Mouse (Mus musculus): ENCODE results near the gene Hyls1. TPM values are rescaled to one million over a fixed set of nuclear protein-coding genes. Genes with fewer than 3 reads are reported as not detected.

Hyls1 gene
- polyA plus RNA-seq, 1 experiment, result 7.7 TPM

- WGBS, result 1% methylated on average over 59 of the region's 59 CpGs
- peak; percentile 89 to 92 for DNase-seq
- TF ChIP-seq CTCF (IDR thresholded peaks at IDR 0.05; ENCODE audit: borderline replicate concordance, insufficient read depth, low read depth, low read length) (no peak), POLR2A (IDR thresholded peaks at IDR 0.05; ENCODE audit: borderline replicate concordance, insufficient read depth, low read length) (peak; percentile 62; the same call in 1 of the 2 replicates)
- Histone ChIP-seq H3K27me3 (ENCODE audit: control insufficient read depth, insufficient read depth, low read length) (no peaks in the 10 kb centered on the region), H3K4me3 (replicated peaks; ENCODE audit: insufficient read depth, low read depth, low read length) (peak within 1 kb of the TSS; percentile 90), H3K4me1 (ENCODE audit: control insufficient read depth, insufficient read depth, low read length) (no peaks in the 10 kb centered on the region), H3K27ac (ENCODE audit: insufficient read depth, low read length) (peak within 1 kb of the TSS; percentile 23)
Observed at GRCm38 (mm10) chr9:35558257-35559008, 11.8 kb downstream of the Hyls1 start, which contains the start of the genes Ddx25 and Pus3. Ddx25 (minus strand) TSS chr9:35558528. Pus3 (plus strand) TSS chr9:35558595.

- TF ChIP-seq CTCF (IDR thresholded peaks at IDR 0.05; ENCODE audit: borderline replicate concordance, insufficient read depth, low read depth, low read length), result no peak
- Histone ChIP-seq H3K4me3 (replicated peaks; ENCODE audit: insufficient read depth, low read depth, low read length) (no peak overlapping the region), H3K27ac (ENCODE audit: insufficient read depth, low read length) (no peak overlapping the region), H3K27me3 (ENCODE audit: control insufficient read depth, insufficient read depth, low read length) (no peaks in the 10 kb centered on the region), H3K4me1 (ENCODE audit: control insufficient read depth, insufficient read depth, low read length) (no peaks in the 10 kb centered on the region)
- WGBS, result 81% methylated on average over 12 of the region's 12 CpGs
- DNase-seq, result no peak
Observed at GRCm38 (mm10) chr9:35556494-35557102, 13.6 kb downstream of the Hyls1 start.

- WGBS, result 86% methylated on average over 9 of the region's 9 CpGs
- no peak for TF ChIP-seq POLR2A (IDR thresholded peaks at IDR 0.05; ENCODE audit: borderline replicate concordance, insufficient read depth, low read length)
- no peak for TF ChIP-seq CTCF (IDR thresholded peaks at IDR 0.05; ENCODE audit: borderline replicate concordance, insufficient read depth, low read depth, low read length)
- no peak for DNase-seq
Observed at GRCm38 (mm10) chr9:35548455-35548854, 21.7 kb downstream of the Hyls1 start.

GRCm38 (mm10) chr9:35546745-35547144 is 23.5 kb downstream of the Hyls1 start:
- H3K27me3 ChIP-seq (ENCODE audit: control insufficient read depth, insufficient read depth, low read length), result no peaks in the 10 kb centered on the region
- no peak overlapping the region for H3K4me3 ChIP-seq (replicated peaks; ENCODE audit: insufficient read depth, low read depth, low read length)
- TF ChIP-seq CTCF (IDR thresholded peaks at IDR 0.05; ENCODE audit: borderline replicate concordance, insufficient read depth, low read depth, low read length) (no peak), POLR2A (IDR thresholded peaks at IDR 0.05; ENCODE audit: borderline replicate concordance, insufficient read depth, low read length) (no peak)
- DNase-seq, result no peak
- whole genome bisulfite sequencing, result 54% methylated on average over 9 of the region's 9 CpGs
- H3K4me1 ChIP-seq (ENCODE audit: control insufficient read depth, insufficient read depth, low read length), result no peaks in the 10 kb centered on the region
- H3K27ac ChIP-seq (ENCODE audit: insufficient read depth, low read length), result no peak overlapping the region

More at GRCm38 (mm10) chr9:35548455-35548854, 21.7 kb downstream of the Hyls1 start:
- Histone ChIP-seq H3K4me3 (replicated peaks; ENCODE audit: insufficient read depth, low read depth, low read length) (no peak overlapping the region), H3K27me3 (ENCODE audit: control insufficient read depth, insufficient read depth, low read length) (no peaks in the 10 kb centered on the region), H3K27ac (ENCODE audit: insufficient read depth, low read length) (no peak overlapping the region), H3K4me1 (ENCODE audit: control insufficient read depth, insufficient read depth, low read length) (no peaks in the 10 kb centered on the region)

- TF ChIP-seq POLR2A (IDR thresholded peaks at IDR 0.05; ENCODE audit: borderline replicate concordance, insufficient read depth, low read length) (no peak), CTCF (IDR thresholded peaks at IDR 0.05; ENCODE audit: borderline replicate concordance, insufficient read depth, low read depth, low read length) (no peak)
- Histone ChIP-seq H3K27me3 (ENCODE audit: control insufficient read depth, insufficient read depth, low read length) (no peaks in the 10 kb centered on the region), H3K27ac (ENCODE audit: insufficient read depth, low read length) (no peak overlapping the region), H3K4me3 (replicated peaks; ENCODE audit: insufficient read depth, low read depth, low read length) (no peak overlapping the region), H3K4me1 (ENCODE audit: control insufficient read depth, insufficient read depth, low read length) (no peaks in the 10 kb centered on the region)
- DNase-seq, result no peak
- 67% methylated on average over 12 of the region's 12 CpGs for WGBS
Observed at GRCm38 (mm10) chr9:35545704-35546103, 24.5 kb downstream of the Hyls1 start.

GRCm38 (mm10) chr9:35544666-35545065 is 25.5 kb downstream of the Hyls1 start:
- no peak for DNase-seq
- Histone ChIP-seq H3K4me1 (ENCODE audit: control insufficient read depth, insufficient read depth, low read length) (no peaks in the 10 kb centered on the region), H3K27me3 (ENCODE audit: control insufficient read depth, insufficient read depth, low read length) (no peaks in the 10 kb centered on the region), H3K27ac (ENCODE audit: insufficient read depth, low read length) (no peak overlapping the region), H3K4me3 (replicated peaks; ENCODE audit: insufficient read depth, low read depth, low read length) (no peak overlapping the region)
- 76% methylated on average over 2 of the region's 2 CpGs for WGBS
- TF ChIP-seq CTCF (IDR thresholded peaks at IDR 0.05; ENCODE audit: borderline replicate concordance, insufficient read depth, low read depth, low read length) (no peak), POLR2A (IDR thresholded peaks at IDR 0.05; ENCODE audit: borderline replicate concordance, insufficient read depth, low read length) (no peak)

- TF ChIP-seq POLR2A (IDR thresholded peaks at IDR 0.05; ENCODE audit: borderline replicate concordance, insufficient read depth, low read length) (no peak), CTCF (IDR thresholded peaks at IDR 0.05; ENCODE audit: borderline replicate concordance, insufficient read depth, low read depth, low read length) (no peak)
- Histone ChIP-seq H3K27ac (ENCODE audit: insufficient read depth, low read length) (no peak overlapping the region), H3K4me1 (ENCODE audit: control insufficient read depth, insufficient read depth, low read length) (0 out of 2 replicates have a peak, but pooled peaks cover 3% of the 10 kb centered on the region), H3K4me3 (replicated peaks; ENCODE audit: insufficient read depth, low read depth, low read length) (no peak overlapping the region), H3K27me3 (ENCODE audit: control insufficient read depth, insufficient read depth, low read length) (no peaks in the 10 kb centered on the region)
- DNase-seq, result no peak
- whole genome bisulfite sequencing, result 89% methylated on average over 14 of the region's 14 CpGs
Observed at GRCm38 (mm10) chr9:35543099-35543860, 26.9 kb downstream of the Hyls1 start.

All from cerebellum, adult 2 months (tissue).